8 mouse cellular contexts compared by ENCODE assay signal in the genomic region with DNA sequence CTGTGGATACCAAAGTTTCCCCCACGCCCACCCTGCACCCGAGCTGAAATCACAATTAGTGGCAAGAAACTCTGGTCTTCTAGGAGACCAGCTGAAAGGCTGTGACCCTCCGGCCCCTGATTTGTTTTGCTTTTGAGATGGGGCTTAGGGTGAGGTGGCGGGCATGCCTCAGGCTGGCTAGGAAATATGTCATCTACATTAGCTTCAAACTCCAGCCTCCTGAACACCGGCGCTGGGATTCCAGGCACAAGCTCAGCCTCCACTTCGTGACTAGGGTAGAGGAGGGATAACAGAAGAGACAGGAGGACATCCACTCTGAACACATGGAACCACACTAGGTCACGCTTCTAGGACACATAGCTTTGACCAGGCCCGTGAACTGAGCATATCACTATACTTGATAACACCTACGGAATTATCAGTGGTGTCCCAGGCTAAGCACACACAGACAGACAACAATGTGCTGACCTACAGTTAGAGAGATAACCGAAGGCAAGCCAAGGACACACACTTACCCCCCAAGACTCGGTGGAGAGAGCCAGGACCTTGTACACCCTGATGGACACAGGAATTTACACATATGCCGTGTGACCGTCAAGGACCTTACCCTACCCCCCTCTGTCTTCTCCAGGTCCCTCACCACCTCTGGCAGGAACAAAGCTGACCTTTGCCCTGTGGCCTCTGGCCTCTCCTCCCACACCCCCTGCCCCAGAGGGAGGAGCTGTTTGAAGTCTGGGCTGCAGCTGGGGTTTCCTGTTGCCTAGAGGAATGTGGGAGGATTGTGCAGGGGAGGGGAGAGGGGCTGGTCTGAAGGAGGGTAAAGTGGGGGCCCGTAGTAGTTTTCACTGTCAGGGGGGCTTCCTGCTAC. TPM values are rescaled to one million over a fixed set of nuclear protein-coding genes. Genes with fewer than 3 reads are reported as not detected.
DNase-seq lines count a peak whose midpoint lies in the region; ATAC-seq and TF ChIP-seq lines count a peak whose summit lies in the region.
"Had no signal": no experiment of that assay in that cellular context is flagged by ENCODE, and none has a peak within 500 bp of the region (broad histone marks: within the 10 kb centered on the region; RNA-seq: fewer than 3 reads in every experiment).

No protein-coding gene starts in this region.

- peaks cover 63% of the 10 kb centered on the region for H3K4me1 ChIP-seq in hindbrain, embryonic 10.5 days (replicated peaks)
- peaks cover 22% of the 10 kb centered on the region for H3K4me1 ChIP-seq in hindbrain, embryonic 13.5 days (replicated peaks)
- peaks cover 18% of the 10 kb centered on the region for H3K4me1 ChIP-seq in liver, postnatal 0 days (ENCODE audit: insufficient read depth)

- no peak for ATAC-seq in hindbrain, embryonic 13.5 days (ENCODE audit: low FRiP score)
- no peak for ATAC-seq in liver, postnatal 0 days

- TF ChIP-seq EP300 in liver, postnatal 0 days (IDR thresholded peaks at IDR 0.05; ENCODE audit: low read depth), result peak; percentile 66

- peak; percentile 80 for DNase-seq in hindbrain, embryonic 10.5 days (ENCODE audit: low spot score)
- DNase-seq in embryo, embryonic 11 days, result peak; percentile 77
- peak; percentile 87 for DNase-seq in kidney, adult 9 months
- peak; percentile 58 for DNase-seq in liver, postnatal 0 days
- no peak for DNase-seq in left cerebral cortex, adult 18-20 months (ENCODE audit: low spot score in 2 of 2)
- no peak for DNase-seq in adrenal gland, adult 8-10 months

- no peak overlapping the region for H3K4me2 ChIP-seq in hindbrain, embryonic 13.5 days
- H3K4me2 ChIP-seq in liver, postnatal 0 days (ENCODE audit: low read depth, low read length), result peak overlapping the region; percentile 45

- TF ChIP-seq CTCF in liver, postnatal 0 days (IDR thresholded peaks at IDR 0.05; ENCODE audit: low read depth), result no peak

- H3K27ac ChIP-seq in hindbrain, embryonic 10.5 days, result peak overlapping the region; percentile 70
- H3K27ac ChIP-seq in hindbrain, embryonic 13.5 days, result no peak overlapping the region
- H3K27ac ChIP-seq in liver, postnatal 0 days (ENCODE audit: low read depth), result peak overlapping the region; percentile 55; the same call in 1 of the 2 replicates

- no peaks in the 10 kb centered on the region for H3K9me3 ChIP-seq in hindbrain, embryonic 10.5 days
- H3K9me3 ChIP-seq in hindbrain, embryonic 13.5 days, result no peaks in the 10 kb centered on the region
- H3K9me3 ChIP-seq in liver, postnatal 0 days (ENCODE audit: low read length), result no peaks in the 10 kb centered on the region
- H3K9me3 ChIP-seq: megakaryocyte, embryonic 14.5 days had no signal

- WGBS in hindbrain, embryonic 10.5 days, result 18% methylated on average over 15 of the region's 15 CpGs
- 33% methylated on average over 15 of the region's 15 CpGs for WGBS in hindbrain, embryonic 13.5 days
- 30% methylated on average over 15 of the region's 15 CpGs for WGBS in liver, postnatal 0 days (ENCODE audit: insufficient replicate concordance)

- peaks cover 25% of the 10 kb centered on the region for H3K27me3 ChIP-seq in hindbrain, embryonic 10.5 days (ENCODE audit: insufficient read depth, poor library complexity, severe bottlenecking)
- H3K27me3 ChIP-seq in hindbrain, embryonic 13.5 days, result peaks cover 23% of the 10 kb centered on the region
- H3K27me3 ChIP-seq in liver, postnatal 0 days (ENCODE audit: insufficient read depth, low read length), result peaks cover 14% of the 10 kb centered on the region

- no peaks in the 10 kb centered on the region for H3K36me3 ChIP-seq in hindbrain, embryonic 10.5 days
- H3K36me3 ChIP-seq in hindbrain, embryonic 13.5 days, result no peaks in the 10 kb centered on the region
- no peaks in the 10 kb centered on the region for H3K36me3 ChIP-seq in liver, postnatal 0 days (replicated peaks; ENCODE audit: insufficient read depth, low read length)

- peak overlapping the region; percentile 9 for H3K4me3 ChIP-seq in hindbrain, embryonic 10.5 days
- H3K4me3 ChIP-seq in hindbrain, embryonic 13.5 days, result no peak overlapping the region
- H3K4me3 ChIP-seq in liver, postnatal 0 days (ENCODE audit: low read depth, low read length), result 0 out of 2 replicates have a peak overlapping the region, but pooled peaks have one; percentile 7
- H3K4me3 ChIP-seq: megakaryocyte, embryonic 14.5 days had no signal

- no peak overlapping the region for H3K9ac ChIP-seq in hindbrain, embryonic 13.5 days
- 0 out of 2 replicates have a peak overlapping the region, but pooled peaks have one; percentile 11 for H3K9ac ChIP-seq in liver, postnatal 0 days (replicated peaks)

RNA-seq across cellular contexts. Expression of a gene that starts 3.3 kb away (rescaled TPM):
- polyA plus RNA-seq in hindbrain, embryonic 10.5 days (2016; fragmentation: Nextera tagmentation; extraction: Ambion mirVana), result 9.0 and 9.7 TPM in 2 replicates
- polyA plus RNA-seq in hindbrain, embryonic 13.5 days (2015; fragmentation: Nextera tagmentation; extraction: Ambion mirVana), result 11.0 and 12.5 TPM in 2 replicates
- 0.76 and 0.87 TPM in 2 replicates for polyA plus RNA-seq in liver, postnatal 0 days (2015; fragmentation: Nextera tagmentation; extraction: Ambion mirVana)
- total RNA-seq in left cerebral cortex, adult 18-20 months (2021), result 100 to 1,000 TPM; 108 to 121 TPM
- total RNA-seq in adrenal gland, adult 8-10 months (2022), result 100 to 1,000 TPM in 1 of 4 experiments, 10 to 100 TPM in 3; 72.0 to 109 (median 82.9) TPM

RNA-seq across cellular contexts. Expression of a gene that starts 33.9 kb away (rescaled TPM):
- 0.14 TPM in 1 of 2 replicates, not detected in the other for polyA plus RNA-seq in hindbrain, embryonic 10.5 days (2016; fragmentation: Nextera tagmentation; extraction: Ambion mirVana)
- 0.13 TPM in 1 of 2 replicates, not detected in the other for polyA plus RNA-seq in hindbrain, embryonic 13.5 days (2015; fragmentation: Nextera tagmentation; extraction: Ambion mirVana)
- 3.8 and 4.0 TPM in 2 replicates for polyA plus RNA-seq in liver, postnatal 0 days (2015; fragmentation: Nextera tagmentation; extraction: Ambion mirVana)
- under 1 TPM; 0.26 to 0.59 TPM for total RNA-seq in left cerebral cortex, adult 18-20 months (2021)
- under 1 TPM; 0.42 to 0.92 (median 0.64) TPM for total RNA-seq in adrenal gland, adult 8-10 months (2022)

Comparison
In these comparisons a context has a peak if more than half of its experiments do, and no peak if none do; other contexts are left out.
1. DNase-seq: peak in hindbrain, embryonic 10.5 days (single experiment), embryo, embryonic 11 days (single experiment), kidney, adult 9 months (single experiment) and liver, postnatal 0 days (single experiment); none in left cerebral cortex, adult 18-20 months (0 of 2) and adrenal gland, adult 8-10 months (single experiment).